14 mouse cellular contexts compared by ENCODE assay signal in genomic region chr6:62889194-62889593, GRCm38 (mm10).
DNase-seq lines count a peak whose midpoint lies in the region; TF ChIP-seq lines count a peak whose summit lies in the region.
"Had no signal": no experiment of that assay in that cellular context is flagged by ENCODE, and none has a peak within 500 bp of the region (broad histone marks: within the 10 kb centered on the region; RNA-seq: fewer than 3 reads in every experiment).

No protein-coding gene starts in this region.

- H3K9me3 ChIP-seq in ES-E14 (ENCODE audit: control insufficient read depth, insufficient read depth, low read depth, low read length) = no peaks in the 10 kb centered on the region
- H3K9me3 ChIP-seq: embryonic facial prominence, embryonic 15.5 days; limb, embryonic 13.5 days had no signal

- H3K4me3 ChIP-seq in ES-E14 (ENCODE audit: insufficient read depth in 1 of 2, low read depth in 1 of 2, low read length in 2 of 2, poor library complexity in 1 of 2, severe bottlenecking in 1 of 2) = no peak overlapping the region
- H3K4me3 ChIP-seq: embryonic facial prominence, embryonic 15.5 days; limb, embryonic 13.5 days had no signal

- H3K4me1 ChIP-seq in ES-E14 (ENCODE audit: control insufficient read depth in 2 of 2, insufficient read depth in 2 of 2, low read length in 2 of 2, poor library complexity in 1 of 2) = 0 out of 4 replicates have a peak, but pooled peaks cover 0 to 1% of the 10 kb centered on the region in 2 experiments
- H3K4me1 ChIP-seq: embryonic facial prominence, embryonic 15.5 days; limb, embryonic 13.5 days had no signal

- no peak overlapping the region for H3K27ac ChIP-seq in ES-E14 (ENCODE audit: insufficient read depth, low read depth, low read length, poor library complexity, severe bottlenecking)
- H3K27ac ChIP-seq: embryonic facial prominence, embryonic 15.5 days; limb, embryonic 13.5 days had no signal

- no peak overlapping the region for H3K9ac ChIP-seq in ES-E14 (ENCODE audit: insufficient read depth, low read depth, low read length, poor library complexity, severe bottlenecking)
- H3K9ac ChIP-seq: embryonic facial prominence, embryonic 15.5 days; limb, embryonic 13.5 days; lung, embryonic 14.5 days had no signal

- peak; percentile 6 for DNase-seq in kidney, adult 11 months
- DNase-seq in kidney, adult 18-20 months = no peak
- DNase-seq in ES-E14 (ENCODE audit: low read depth, low spot score) = peak; percentile 60
- peak; percentile 67 for DNase-seq in embryo, embryonic 10.5 days (ENCODE audit: low spot score)
- peak; percentile 55 for DNase-seq in mesoderm, embryonic 11.5 days (ENCODE audit: low read depth, low spot score)
- DNase-seq in cerebellum, adult 8-10 months = no peak
- DNase-seq in urinary bladder, postnatal 36 days (ENCODE audit: low spot score in 2 of 2) = no peak
- DNase-seq in cerebellum, postnatal 25 days = no peak
- DNase-seq: cerebellum, adult 9-10 months; gastrocnemius, postnatal 36 days; layer of hippocampus, postnatal 36 days; lung, embryonic 14.5 days had no signal

- no peaks in the 10 kb centered on the region for H3K36me3 ChIP-seq in ES-E14 (ENCODE audit: control insufficient read depth, insufficient read depth, low read length, poor library complexity, severe bottlenecking)
- H3K36me3 ChIP-seq: embryonic facial prominence, embryonic 15.5 days; limb, embryonic 13.5 days had no signal

- in situ Hi-C loops in ES-E14 (cut with MboI; ENCODE audit: low sequenced_read_pairs in 2 of 2, unreplicated experiment in 2 of 2) = no loop called here

TF ChIP-seq in ES-E14, 5 proteins besides CTCF, POLR2A, EP300 and RAD21:
- TF ChIP-seq ZNF384 (IDR thresholded peaks at IDR 0.05; ENCODE audit: low read depth, low read length) (peak; percentile 88), ZC3H11A (IDR thresholded peaks at IDR 0.05; ENCODE audit: borderline replicate concordance, low read depth, low read length) (no peak)

Comparison
In these comparisons a context has a peak if more than half of its experiments do, and no peak if none do; other contexts are left out.
1. DNase-seq: peak in kidney, adult 11 months (single experiment), ES-E14 (single experiment), embryo, embryonic 10.5 days (single experiment) and mesoderm, embryonic 11.5 days (single experiment); none in kidney, adult 18-20 months (single experiment), cerebellum, adult 8-10 months (single experiment), urinary bladder, postnatal 36 days (0 of 2) and cerebellum, postnatal 25 days (0 of 2).